Mouse (Mus musculus) adrenal gland, adult (tissue): Measurements from ENCODE around the gene Arf5.

ENCODE experiments used
- DNase-seq, 2 experiments: peaks; one replicate each; pipeline ENCODE4 v3.0.0; 2022 to 2023; ENCODE audit warnings: low spot score in 1 of 2; ENCODE audit not compliant: inconsistent age in 2 of 2

Arf5 gene

GRCm38 (mm10) chr6:28427096-28427839 lies 3.9 kb downstream of the Arf5 start, which contains the start of gene Fscn3:
Gene Fscn3, plus strand, starts transcription at chr6:28427789.
- peak in 1 of 2 experiments; percentile 44 for DNase-seq

- no peak for DNase-seq
Measured at GRCm38 (mm10) chr6:28428290-28428689, 4.9 kb downstream of the Arf5 start, which contains the start of gene Gcc1. Gene Gcc1, minus strand, starts transcription at chr6:28428390.

- DNase-seq: no peak
Measured at GRCm38 (mm10) chr6:28429870-28430269, 6.5 kb downstream of the Arf5 start.

GRCm38 (mm10) chr6:28430795-28431537 lies 7.6 kb downstream of the Arf5 start:
- DNase-seq: no peak

- DNase-seq: no peak
Measured at GRCm38 (mm10) chr6:28431538-28431855, 8.1 kb downstream of the Arf5 start.

- DNase-seq: no peak
Measured at GRCm38 (mm10) chr6:28447937-28448336, 24.6 kb downstream of the Arf5 start.

GRCm38 (mm10) chr6:28449253-28449652 lies 25.9 kb downstream of the Arf5 start, which contains the start of gene Pax4:
Gene Pax4, minus strand, starts transcription at chr6:28449353.
- DNase-seq: no peak

- DNase-seq: no peak
Measured at GRCm38 (mm10) chr6:28450481-28450880, 27.1 kb downstream of the Arf5 start.

- no peak for DNase-seq
Measured at GRCm38 (mm10) chr6:28450977-28451376, 27.6 kb downstream of the Arf5 start.

GRCm38 (mm10) chr6:28459221-28459668 lies 35.9 kb downstream of the Arf5 start:
- DNase-seq: no peak

GRCm38 (mm10) chr6:28460534-28460933 lies 37.2 kb downstream of the Arf5 start:
- peak; percentile 66 to 90 for DNase-seq

GRCm38 (mm10) chr6:28464630-28465029 lies 41.3 kb downstream of the Arf5 start:
- DNase-seq: no peak

- peak in 1 of 2 experiments; percentile 58 for DNase-seq
Measured at GRCm38 (mm10) chr6:28470017-28470602, 46.8 kb downstream of the Arf5 start.

- no peak for DNase-seq
Measured at GRCm38 (mm10) chr6:28470621-28471020, 47.3 kb downstream of the Arf5 start.

GRCm38 (mm10) chr6:28471284-28472035 lies 48.1 kb downstream of the Arf5 start:
- no peak for DNase-seq

- DNase-seq: no peak
Measured at GRCm38 (mm10) chr6:28474211-28474610, 50.9 kb downstream of the Arf5 start.

GRCm38 (mm10) chr6:28474839-28475238 lies 51.5 kb downstream of the Arf5 start, which contains the start of gene Snd1:
Gene Snd1, plus strand, starts transcription at chr6:28475139.
- DNase-seq: peak in 1 of 2 experiments; percentile 51
